Mouse (Mus musculus): ENCODE data around the gene Cct7. TPM values are rescaled to one million over a fixed set of nuclear protein-coding genes. Genes with fewer than 3 reads are reported as not detected.
"Not testable (repeated sequence)": the region's sequence is repeated elsewhere in the genome, so short reads cannot be mapped to it uniquely, and the experiment has no call there.

Cct7 gene
- polyA plus RNA-seq, 1 experiment from 2014 or later = 526 TPM

DNA sequence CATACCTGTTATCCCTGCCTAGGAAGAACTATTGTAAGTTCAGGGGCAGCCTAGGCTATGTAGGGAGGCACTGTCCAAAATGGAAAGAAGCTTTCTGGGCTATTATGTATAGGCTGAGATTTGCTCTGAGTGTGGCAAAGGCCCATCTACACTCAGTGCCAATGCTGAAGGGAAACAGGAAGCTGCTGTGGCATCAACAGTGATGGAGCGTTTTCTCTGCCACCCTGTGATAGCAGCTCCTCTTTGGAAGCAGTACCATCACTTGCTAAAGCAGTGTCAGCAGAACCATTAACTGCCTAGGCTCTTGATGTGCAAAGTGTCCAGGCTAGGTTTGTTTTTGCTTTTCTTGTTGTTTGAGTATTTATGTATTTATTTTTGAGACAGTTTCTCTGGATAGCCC is 15.1 kb upstream of the Cct7 start:
- H3K9me3 ChIP-seq = no peaks in the 10 kb centered on the region
- H3K27ac ChIP-seq = no peak overlapping the region
- no peak overlapping the region for H3K4me2 ChIP-seq (replicated peaks)
- no peaks in the 10 kb centered on the region for H3K27me3 ChIP-seq
- H3K4me3 ChIP-seq = no peak overlapping the region
- no peak for ATAC-seq (ENCODE audit: insufficient number of reproducible peaks, insufficient read depth, low FRiP score, low TSS enrichment)
- peaks cover 31% of the 10 kb centered on the region for H3K36me3 ChIP-seq
- WGBS = 86% methylated on average over 1 of the region's 1 CpGs
- peaks cover 8% of the 10 kb centered on the region; the same call in 1 of the 2 replicates for H3K4me1 ChIP-seq
- H3K9ac ChIP-seq = no peak overlapping the region

DNA sequence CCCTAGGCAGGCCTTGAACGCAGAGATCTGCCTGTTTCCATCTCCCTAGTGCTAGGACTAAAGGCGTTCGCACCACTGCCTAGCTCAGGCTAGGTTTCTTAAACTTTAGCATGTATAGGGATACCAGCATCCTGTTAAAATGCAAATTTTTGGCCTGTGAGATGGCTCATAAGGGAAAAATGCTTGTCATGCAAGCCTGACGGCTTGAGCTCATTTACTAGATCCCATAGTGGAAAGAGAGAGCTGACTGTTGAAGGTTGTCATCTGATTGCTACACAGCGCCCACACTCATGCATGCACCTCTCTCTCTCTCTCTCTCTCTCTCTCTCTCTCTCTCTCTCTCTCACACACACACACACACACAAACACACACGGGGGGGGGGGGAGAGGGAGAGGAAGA is 14.7 kb upstream of the Cct7 start:
- peaks cover 8% of the 10 kb centered on the region; the same call in 1 of the 2 replicates for H3K4me1 ChIP-seq
- H3K27me3 ChIP-seq = no peaks in the 10 kb centered on the region
- WGBS = 86% methylated on average over 5 of the region's 6 CpGs
- H3K4me2 ChIP-seq (replicated peaks) = no peak overlapping the region
- no peaks in the 10 kb centered on the region for H3K9me3 ChIP-seq
- no peak for ATAC-seq (ENCODE audit: insufficient number of reproducible peaks, insufficient read depth, low FRiP score, low TSS enrichment)
- no peak overlapping the region for H3K9ac ChIP-seq
- peaks cover 35% of the 10 kb centered on the region for H3K36me3 ChIP-seq
- no peak overlapping the region for H3K4me3 ChIP-seq
- no peak overlapping the region for H3K27ac ChIP-seq

- ATAC-seq (ENCODE audit: insufficient number of reproducible peaks, insufficient read depth, low FRiP score, low TSS enrichment) = no peak
Measured at GRCm38 (mm10) chr6:85441142-85441541, 10.2 kb upstream of the Cct7 start.

DNA sequence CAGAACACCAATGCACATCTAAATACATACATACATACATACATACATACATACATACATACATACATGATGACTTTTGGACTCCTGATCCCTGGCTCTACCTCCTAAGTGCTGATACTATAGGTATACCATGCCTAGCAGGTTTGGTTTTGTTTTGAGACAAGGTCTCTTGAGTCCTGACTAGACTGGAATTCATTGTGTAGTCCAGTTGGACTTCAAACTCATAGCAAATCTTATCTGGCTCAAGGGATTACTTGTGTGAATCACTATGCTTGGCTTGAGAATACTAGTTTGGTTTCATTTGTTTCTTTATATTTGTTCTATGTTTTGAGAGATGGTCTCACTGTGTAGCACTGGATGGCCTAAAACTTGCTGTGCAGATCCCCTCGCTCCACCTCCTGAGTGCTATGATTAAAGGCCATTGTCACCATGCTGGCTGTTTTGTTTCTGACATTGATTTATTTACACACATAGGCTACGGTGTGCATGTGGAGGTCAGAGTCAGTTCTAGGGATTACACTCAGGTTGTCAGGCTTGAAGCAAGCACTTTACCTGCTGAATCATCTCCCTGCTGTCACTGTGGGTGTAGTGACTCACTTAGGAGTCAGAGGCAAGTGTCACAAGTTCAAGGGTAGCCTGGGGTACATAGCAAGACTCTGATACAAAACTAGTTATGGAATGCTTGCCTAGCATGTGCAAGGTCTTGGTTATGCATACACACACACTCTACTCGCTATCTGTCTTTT is 7.7 kb upstream of the Cct7 start:
- Histone ChIP-seq H3K4me1 (no peaks in the 10 kb centered on the region), H3K4me2 (replicated peaks) (no peak overlapping the region), H3K4me3 (no peak overlapping the region), H3K36me3 (peaks cover 65% of the 10 kb centered on the region), H3K9ac (no peak overlapping the region), H3K27me3 (no peaks in the 10 kb centered on the region), H3K27ac (no peak overlapping the region), H3K9me3 (no peaks in the 10 kb centered on the region)
- ATAC-seq (ENCODE audit: insufficient number of reproducible peaks, insufficient read depth, low FRiP score, low TSS enrichment) = no peak
- 89% methylated on average over 3 of the region's 3 CpGs for WGBS

More at GRCm38 (mm10) chr6:85441142-85441541, 10.2 kb upstream of the Cct7 start:
- Histone ChIP-seq H3K4me3 (no peak overlapping the region), H3K9ac (no peak overlapping the region), H3K9me3 (no peaks in the 10 kb centered on the region), H3K4me2 (replicated peaks) (no peak overlapping the region), H3K27ac (no peak overlapping the region), H3K36me3 (peaks cover 63% of the 10 kb centered on the region), H3K27me3 (no peaks in the 10 kb centered on the region), H3K4me1 (no peaks in the 10 kb centered on the region)
- 84% methylated on average over 4 of the region's 4 CpGs for WGBS

DNA sequence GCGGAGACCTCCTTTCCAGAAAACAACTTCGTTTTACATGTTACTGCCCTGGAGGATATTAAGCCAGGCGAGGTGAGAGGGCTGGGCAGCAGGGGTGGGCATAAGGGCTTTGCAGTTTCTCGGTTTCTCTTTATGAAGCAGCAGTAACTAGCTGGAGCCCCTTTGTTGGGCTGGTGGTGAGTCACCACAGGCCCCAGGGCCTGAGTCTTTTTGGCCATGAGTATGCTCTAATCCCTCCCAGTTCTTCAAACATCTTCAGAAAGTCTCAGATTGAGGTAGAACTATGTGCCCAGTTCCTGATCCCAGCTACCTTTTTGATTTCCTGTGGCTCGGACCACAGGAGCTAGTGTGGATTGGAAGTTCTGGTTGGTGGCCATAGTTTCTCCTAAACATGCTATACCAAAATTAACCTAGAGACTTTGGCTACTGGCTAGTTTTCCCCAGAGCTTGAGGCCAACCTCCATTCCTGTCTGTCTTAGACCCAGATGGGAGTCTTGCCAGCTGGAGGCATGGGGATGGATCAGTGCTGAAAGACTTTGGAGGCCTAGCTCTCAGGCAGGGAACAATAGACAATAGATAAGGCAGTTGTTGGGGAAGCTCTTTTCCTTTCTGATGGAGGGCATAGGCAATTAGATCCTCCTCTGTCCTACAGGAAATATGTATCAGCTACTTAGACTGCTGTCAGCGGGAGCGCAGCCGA is 6.9 kb upstream of the Cct7 start:
- 85% methylated on average over 8 of the region's 8 CpGs for WGBS
- Histone ChIP-seq H3K9me3 (no peaks in the 10 kb centered on the region), H3K27me3 (no peaks in the 10 kb centered on the region), H3K36me3 (peaks cover 57% of the 10 kb centered on the region), H3K4me1 (no peaks in the 10 kb centered on the region), H3K4me2 (replicated peaks) (no peak overlapping the region), H3K4me3 (no peak overlapping the region), H3K9ac (no peak overlapping the region), H3K27ac (no peak overlapping the region)
- ATAC-seq (ENCODE audit: insufficient number of reproducible peaks, insufficient read depth, low FRiP score, low TSS enrichment) = no peak

- 0 out of 2 replicates have a peak, but pooled peaks cover under 1% of the 10 kb centered on the region for H3K4me1 ChIP-seq
- 66% methylated on average over 5 of the region's 5 CpGs for WGBS
- no peaks in the 10 kb centered on the region for H3K9me3 ChIP-seq
- H3K9ac ChIP-seq = no peak overlapping the region
- H3K36me3 ChIP-seq = peaks cover 49% of the 10 kb centered on the region
- ATAC-seq (ENCODE audit: insufficient number of reproducible peaks, insufficient read depth, low FRiP score, low TSS enrichment) = no peak
- no peak overlapping the region for H3K4me3 ChIP-seq
- no peaks in the 10 kb centered on the region for H3K27me3 ChIP-seq
- H3K4me2 ChIP-seq (replicated peaks) = no peak overlapping the region
- no peak overlapping the region for H3K27ac ChIP-seq
Measured at GRCm38 (mm10) chr6:85445286-85445685, 6.0 kb upstream of the Cct7 start.

- ATAC-seq (ENCODE audit: insufficient number of reproducible peaks, insufficient read depth, low FRiP score, low TSS enrichment) = no peak
- Histone ChIP-seq H3K4me2 (replicated peaks) (no peak overlapping the region), H3K4me1 (0 out of 2 replicates have a peak, but pooled peaks cover 4% of the 10 kb centered on the region), H3K9me3 (no peaks in the 10 kb centered on the region), H3K4me3 (no peak overlapping the region), H3K27ac (no peak overlapping the region), H3K9ac (no peak overlapping the region), H3K36me3 (peaks cover 35% of the 10 kb centered on the region), H3K27me3 (no peaks in the 10 kb centered on the region)
- 86% methylated on average over 6 of the region's 6 CpGs for WGBS
Measured at GRCm38 (mm10) chr6:85447351-85447750, 4.0 kb upstream of the Cct7 start.

GRCm38 (mm10) chr6:85450140-85450539 is 1.2 kb upstream of the Cct7 start:
- 72% methylated on average over 1 of the region's 1 CpGs for WGBS
- H3K9me3 ChIP-seq; H3K27ac ChIP-seq; H3K9ac ChIP-seq; H3K27me3 ChIP-seq; ATAC-seq (ENCODE audit: insufficient number of reproducible peaks, insufficient read depth, low FRiP score, low TSS enrichment): not testable (repeated sequence)
- Histone ChIP-seq H3K4me2 (replicated peaks) (peak overlapping the region; percentile 94), H3K36me3 (peaks cover 20% of the 10 kb centered on the region), H3K4me3 (peak overlapping the region; percentile 74; the same call in 1 of the 2 replicates), H3K4me1 (peaks cover 25% of the 10 kb centered on the region)

- H3K27ac ChIP-seq = peak within 1 kb of the TSS; percentile 95
- H3K36me3 ChIP-seq = peaks cover 4% of the 10 kb centered on the region; the same call in 1 of the 2 replicates
- peak within 1 kb of the TSS; percentile 74 for H3K4me3 ChIP-seq
- no peaks in the 10 kb centered on the region for H3K27me3 ChIP-seq
- peaks cover 25% of the 10 kb centered on the region for H3K4me1 ChIP-seq
- peak within 1 kb of the TSS; percentile 76 for H3K9ac ChIP-seq
- under 1% methylated on average over 54 of the region's 54 CpGs for WGBS
- peak; percentile 92 for ATAC-seq (ENCODE audit: insufficient number of reproducible peaks, insufficient read depth, low FRiP score, low TSS enrichment)
- H3K9me3 ChIP-seq = no peaks in the 10 kb centered on the region
- peak within 1 kb of the TSS; percentile 94 for H3K4me2 ChIP-seq (replicated peaks)
Measured at GRCm38 (mm10) chr6:85451664-85452410, 523 bp downstream of the Cct7 start, which contains the start of gene Pradc1. Gene Pradc1 (minus strand): TSS chr6:85451970.

GRCm38 (mm10) chr6:85452411-85452665 is 1.0 kb downstream of the Cct7 start:
- peak overlapping the region; percentile 95 for H3K27ac ChIP-seq
- WGBS = under 1% methylated on average over 15 of the region's 15 CpGs
- H3K4me2 ChIP-seq (replicated peaks) = peak overlapping the region; percentile 94
- ATAC-seq (ENCODE audit: insufficient number of reproducible peaks, insufficient read depth, low FRiP score, low TSS enrichment) = no peak
- no peaks in the 10 kb centered on the region for H3K9me3 ChIP-seq
- peak overlapping the region; percentile 74 for H3K4me3 ChIP-seq
- no peaks in the 10 kb centered on the region for H3K27me3 ChIP-seq
- peaks cover 25% of the 10 kb centered on the region for H3K4me1 ChIP-seq
- peak overlapping the region; percentile 76 for H3K9ac ChIP-seq
- no peaks in the 10 kb centered on the region for H3K36me3 ChIP-seq

DNA sequence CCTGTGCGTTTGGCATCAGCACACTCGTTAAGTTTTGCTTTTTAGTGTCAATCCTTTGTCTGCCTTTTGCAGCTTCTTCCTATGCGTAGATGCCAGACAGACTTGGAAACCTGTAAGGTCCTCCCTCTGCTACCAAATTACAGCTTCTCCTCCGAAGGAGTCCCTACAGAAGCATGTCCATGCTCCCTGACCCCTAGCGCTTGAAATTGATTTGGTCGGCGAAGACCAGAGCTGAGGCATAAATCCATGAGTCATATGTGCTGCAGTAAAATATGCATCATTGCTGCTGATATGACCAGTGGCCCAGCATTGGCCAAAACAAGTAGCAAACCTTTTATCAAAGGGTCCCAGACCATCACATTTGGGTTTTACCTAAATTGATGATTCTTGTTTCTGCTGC is 1.5 kb downstream of the Cct7 start:
- no peak for ATAC-seq (ENCODE audit: insufficient number of reproducible peaks, insufficient read depth, low FRiP score, low TSS enrichment)
- H3K27ac ChIP-seq = 0 out of 2 replicates have a peak overlapping the region, but pooled peaks have one; percentile 95
- H3K9me3 ChIP-seq = no peaks in the 10 kb centered on the region
- H3K36me3 ChIP-seq = no peaks in the 10 kb centered on the region
- peak overlapping the region; percentile 76 for H3K9ac ChIP-seq
- H3K4me2 ChIP-seq (replicated peaks) = peak overlapping the region; percentile 94
- 7% methylated on average over 7 of the region's 7 CpGs for WGBS
- H3K4me3 ChIP-seq = peak overlapping the region; percentile 74
- H3K27me3 ChIP-seq = no peaks in the 10 kb centered on the region
- peaks cover 25% of the 10 kb centered on the region for H3K4me1 ChIP-seq

Measured in embryonic facial prominence, embryonic 12.5 days (tissue).